Mouse (Mus musculus) retina, postnatal 1 day (tissue): Measurements from ENCODE around the gene Nxph4.
A peak's percentile ranks its signal among the peaks of the same experiment; 100 is the strongest.

Experiments used
- DNase-seq: peaks from one replicate; pipeline ENCODE4 v3.0.0-alpha.2; 2012

Nxph4 gene

GRCm38 (mm10) chr10:127480833-127481813 lies 53.2 kb downstream of the Nxph4 start:
- DNase-seq, result no peak

GRCm38 (mm10) chr10:127479131-127479530 lies 55.2 kb downstream of the Nxph4 start:
- DNase-seq, result peak; percentile 65

- no peak for DNase-seq
Measured at GRCm38 (mm10) chr10:127477301-127477700, 57.1 kb downstream of the Nxph4 start.

- no peak for DNase-seq
Measured at GRCm38 (mm10) chr10:127476541-127476940, 57.8 kb downstream of the Nxph4 start.
